Mouse (Mus musculus) spleen, postnatal 4 days (tissue): Measurements from ENCODE around the gene Dtx4.

Experiments
- DNase-seq, 2 experiments: peaks; one replicate each; pipeline ENCODE4 v3.0.0; 2022; ENCODE audit warnings: low spot score in 2 of 2

The Dtx4 gene

DNA sequence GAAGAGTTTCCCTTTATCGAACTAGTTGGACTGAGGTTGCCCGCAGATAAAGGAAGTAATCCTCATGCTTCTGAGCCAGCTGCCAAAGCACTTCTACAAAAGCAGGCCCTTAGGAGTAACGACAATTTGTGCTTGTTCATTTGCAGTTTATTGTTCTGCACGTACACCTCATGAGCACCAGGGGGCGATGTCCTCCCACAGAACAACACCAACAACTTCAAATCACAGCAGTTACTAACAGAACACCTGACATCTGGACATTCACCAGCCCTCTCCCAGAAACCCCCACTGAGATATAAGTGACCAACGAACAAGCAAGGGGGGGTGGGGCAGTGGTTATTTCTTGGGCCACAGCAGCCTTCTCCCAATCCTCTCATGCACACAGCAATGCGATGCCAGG is 35.0 kb downstream of the Dtx4 start:
- DNase-seq: peak; percentile 53 to 77

DNA sequence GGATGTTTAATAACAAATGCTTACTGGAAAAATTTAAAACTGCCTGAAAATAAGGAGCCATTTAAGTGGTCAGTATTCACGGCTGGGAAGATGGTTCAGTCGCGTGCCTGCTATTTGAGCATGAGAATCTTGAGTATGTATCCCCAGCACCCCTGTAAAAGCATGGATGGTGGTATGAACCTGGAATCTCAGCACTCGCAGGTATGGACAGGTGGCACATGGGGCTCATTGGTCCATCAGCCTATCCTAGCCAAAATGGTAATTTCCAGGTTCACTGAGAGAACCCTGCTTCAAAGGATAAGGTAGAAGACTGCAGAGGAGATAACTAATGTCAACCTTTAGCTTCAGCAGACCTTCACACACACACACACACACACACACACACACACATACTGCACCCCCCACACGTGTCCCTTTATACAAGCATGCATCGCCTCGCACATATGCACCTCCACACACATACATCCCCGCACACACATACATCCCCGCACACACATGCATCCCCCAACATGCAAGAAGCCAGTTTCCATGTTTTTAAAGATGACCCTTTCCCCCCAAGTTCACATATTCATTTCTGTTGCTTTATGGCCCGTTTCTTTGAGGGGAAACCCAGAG is 35.6 kb downstream of the Dtx4 start:
- DNase-seq: peak; percentile 10 to 49

GRCm38 (mm10) chr19:12464674-12465073 is 36.6 kb downstream of the Dtx4 start:
- peak in 1 of 2 experiments; percentile 1 for DNase-seq

GRCm38 (mm10) chr19:12464127-12464526 is 37.1 kb downstream of the Dtx4 start:
- peak; percentile 12 to 49 for DNase-seq

DNA sequence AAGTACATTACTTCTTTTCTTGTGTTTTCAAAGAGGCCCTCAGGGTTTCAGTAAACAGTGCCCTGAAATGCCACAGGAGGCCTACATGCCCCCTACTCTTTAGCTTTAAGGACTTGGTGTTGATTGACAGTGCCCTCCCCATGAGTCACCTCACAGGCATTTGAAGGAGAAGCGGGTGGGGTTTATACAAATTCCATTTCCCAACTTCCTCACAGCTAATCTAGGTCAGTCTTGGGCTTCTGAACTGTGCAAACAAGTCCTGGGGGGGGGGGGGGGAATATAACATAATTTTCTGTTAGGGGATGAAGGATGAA is 37.6 kb downstream of the Dtx4 start:
- DNase-seq: peak; percentile 13 to 57

GRCm38 (mm10) chr19:12462851-12463721 is 38.2 kb downstream of the Dtx4 start:
- DNase-seq: peak; percentile 9 to 56

GRCm38 (mm10) chr19:12460282-12461249 is 40.7 kb downstream of the Dtx4 start, which contains the start of gene Mpeg1:
Mpeg1 (plus strand) TSS chr19:12460779.
- DNase-seq: no peak

GRCm38 (mm10) chr19:12459516-12459915 is 41.7 kb downstream of the Dtx4 start:
- DNase-seq: no peak

- DNase-seq: peak in 1 of 2 experiments; percentile 48
These were observed 43.7 kb downstream of the Dtx4 start for GRCm38 (mm10) chr19:12457401-12458066.

DNA sequence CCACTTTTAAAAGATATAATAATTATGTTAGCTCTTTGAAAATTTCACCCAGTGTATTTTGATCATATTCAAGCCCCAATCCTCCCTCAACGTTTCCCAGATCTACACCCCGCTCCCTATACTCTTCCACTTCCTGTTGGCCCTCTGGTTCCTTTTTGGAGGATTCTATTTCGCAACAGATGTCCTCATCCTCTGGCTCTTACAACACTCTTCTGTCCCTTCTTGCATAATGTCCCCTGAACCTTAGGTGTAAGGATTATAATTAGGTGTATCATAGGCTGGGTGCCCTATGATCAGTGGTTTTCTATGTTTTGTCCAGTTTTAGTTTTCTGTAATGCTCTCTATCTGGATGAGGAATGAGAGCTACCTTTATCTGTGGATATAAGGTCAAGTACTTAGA is 56.2 kb downstream of the Dtx4 start:
- DNase-seq: no peak

DNA sequence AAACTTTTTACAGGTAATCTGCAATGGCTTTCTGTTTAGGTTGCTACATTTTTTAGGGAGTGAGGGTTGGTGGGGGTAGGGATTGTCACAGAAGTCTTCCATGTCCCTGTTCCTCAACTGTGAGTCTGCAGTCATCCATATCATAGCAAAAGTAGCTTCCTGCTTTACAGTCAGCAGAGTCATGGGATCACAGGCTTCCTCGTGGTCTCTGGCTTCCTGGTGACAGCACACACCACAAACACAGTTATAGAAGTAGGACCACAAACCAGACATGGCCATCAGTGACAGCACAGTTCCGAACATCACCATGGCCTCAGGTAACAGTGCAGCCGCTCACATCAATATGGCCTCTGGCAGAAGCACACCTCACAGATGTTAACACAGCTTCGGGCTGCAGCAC is 58.7 kb downstream of the Dtx4 start:
- DNase-seq: no peak

DNA sequence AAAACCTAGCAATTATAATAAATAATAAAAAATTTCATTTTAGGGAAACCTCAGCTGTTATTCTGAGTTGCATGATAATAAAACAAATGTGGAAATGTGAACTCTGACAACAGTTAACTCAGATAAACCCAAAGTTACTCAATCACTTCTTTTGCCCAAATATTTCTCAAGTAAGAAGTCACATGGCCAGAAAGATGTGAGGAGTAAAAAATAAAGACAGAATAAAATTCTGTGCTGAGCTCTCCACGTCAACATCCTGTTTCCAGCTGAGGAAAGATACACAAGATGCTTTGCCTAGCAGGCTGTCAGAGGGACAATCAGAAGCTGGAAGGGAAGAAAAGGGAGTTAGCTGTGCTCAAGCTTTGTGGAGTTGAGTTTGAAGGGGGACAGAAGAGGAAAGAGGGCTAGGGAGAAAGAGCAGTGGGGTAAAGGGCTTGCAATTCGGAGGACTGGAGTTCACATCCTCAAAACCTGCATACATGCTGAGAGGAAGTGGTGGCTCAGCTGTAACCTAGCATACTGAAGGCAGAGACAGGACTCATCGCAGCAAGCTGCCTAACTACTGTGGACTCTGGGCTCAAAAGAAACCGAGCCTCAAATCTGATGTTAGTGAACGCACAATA is 61.0 kb downstream of the Dtx4 start:
- DNase-seq: no peak

GRCm38 (mm10) chr19:12439581-12439980 is 61.7 kb downstream of the Dtx4 start:
- DNase-seq: no peak

DNA sequence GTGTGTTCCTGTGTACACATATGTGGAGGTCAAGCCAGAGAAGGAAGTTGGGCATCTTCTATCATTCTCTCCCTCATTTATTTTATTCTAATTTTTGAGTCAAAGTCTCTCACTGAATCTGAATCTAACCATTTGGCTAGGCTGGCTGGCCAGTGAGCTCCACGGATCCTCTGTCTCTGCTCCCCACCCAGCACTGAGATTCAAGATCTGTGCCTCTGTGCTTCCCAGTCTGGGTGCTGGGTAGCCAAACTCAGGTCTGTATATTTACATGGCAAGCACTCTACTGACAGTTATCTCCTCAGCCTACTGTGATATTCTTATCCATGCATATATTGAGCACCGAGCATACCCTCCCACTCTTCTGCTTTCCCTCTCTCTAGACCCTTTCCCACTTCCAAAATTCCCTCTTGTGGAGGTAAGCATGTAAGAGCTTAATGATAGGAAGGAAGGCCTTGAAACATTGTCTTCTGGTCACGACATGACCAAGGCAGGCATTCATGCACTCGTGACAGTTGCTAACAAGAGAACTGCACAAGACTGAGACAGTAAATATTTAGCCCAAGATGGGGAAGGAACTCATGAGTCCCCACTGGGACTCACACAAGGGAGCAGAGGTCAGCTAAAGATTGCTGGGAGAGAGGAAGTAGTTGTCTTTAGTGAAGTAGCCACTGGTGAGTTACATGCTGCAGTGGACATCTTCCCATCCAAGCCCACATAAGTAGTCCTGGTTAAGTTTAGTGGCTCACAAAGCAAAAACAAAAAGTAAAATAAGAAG is 65.3 kb downstream of the Dtx4 start:
- DNase-seq: peak in 1 of 2 experiments; percentile 56

- no peak for DNase-seq
These were observed 66.2 kb downstream of the Dtx4 start for GRCm38 (mm10) chr19:12435011-12435416.

GRCm38 (mm10) chr19:12433033-12433432 is 68.2 kb downstream of the Dtx4 start:
- peak in 1 of 2 experiments; percentile 23 for DNase-seq

- no peak for DNase-seq
These were observed 73.6 kb downstream of the Dtx4 start, which contains the start of gene Pfpl for GRCm38 (mm10) chr19:12427605-12428004. Pfpl (plus strand) TSS chr19:12427905.

- no peak for DNase-seq
These were observed 74.2 kb downstream of the Dtx4 start for GRCm38 (mm10) chr19:12427101-12427500.

GRCm38 (mm10) chr19:12421680-12422079 is 79.6 kb downstream of the Dtx4 start:
- no peak for DNase-seq

- DNase-seq: no peak
These were observed 80.7 kb downstream of the Dtx4 start for GRCm38 (mm10) chr19:12420555-12420954.
